Mouse (Mus musculus): ENCODE data around the gene Cldn8. TPM values are rescaled to one million over a fixed set of nuclear protein-coding genes. Genes with fewer than 3 reads are reported as not detected.

The Cldn8 gene
- polyA plus RNA-seq, 1 experiment from 2014 or later = 107 TPM

Other genes with a start within 250 kb of the Cldn8 start
- gene Cldn17, start 56.2 kb downstream of the Cldn8 start, polyA plus RNA-seq (2015; fragmentation: Nextera tagmentation; extraction: Ambion mirVana) = not detected in 2 replicates
- gene Krtap24-1, start 49.1 kb upstream of the Cldn8 start, polyA plus RNA-seq (2015; fragmentation: Nextera tagmentation; extraction: Ambion mirVana) = not detected in 2 replicates
- gene 2310079G19Rik, start 64.5 kb upstream of the Cldn8 start, polyA plus RNA-seq (2015; fragmentation: Nextera tagmentation; extraction: Ambion mirVana) = not detected in 2 replicates
- gene Krtap26-1, start 84.6 kb upstream of the Cldn8 start, polyA plus RNA-seq (2015; fragmentation: Nextera tagmentation; extraction: Ambion mirVana) = 0.28 TPM in 1 of 2 replicates, not detected in the other
- gene Krtap27-1, start 108.5 kb upstream of the Cldn8 start, polyA plus RNA-seq (2015; fragmentation: Nextera tagmentation; extraction: Ambion mirVana) = not detected in 2 replicates
- gene 2310061N02Rik, start 144.8 kb upstream of the Cldn8 start, polyA plus RNA-seq (2015; fragmentation: Nextera tagmentation; extraction: Ambion mirVana) = not detected in 2 replicates
- not detected in 2 replicates for gene Krtap13-1, start 165.7 kb upstream of the Cldn8 start, polyA plus RNA-seq (2015; fragmentation: Nextera tagmentation; extraction: Ambion mirVana)
- gene Krtap13, start 188.5 kb upstream of the Cldn8 start, polyA plus RNA-seq (2015; fragmentation: Nextera tagmentation; extraction: Ambion mirVana) = 0.21 TPM in 1 of 2 replicates, not detected in the other
- 0.34 TPM in 1 of 2 replicates, not detected in the other for gene 2310034C09Rik, start 195.7 kb upstream of the Cldn8 start, polyA plus RNA-seq (2015; fragmentation: Nextera tagmentation; extraction: Ambion mirVana)
- not detected in 2 replicates for gene 2310057N15Rik, start 211.0 kb upstream of the Cldn8 start, polyA plus RNA-seq (2015; fragmentation: Nextera tagmentation; extraction: Ambion mirVana)
- not detected in 2 replicates for gene Gm5965, start 214.7 kb upstream of the Cldn8 start, polyA plus RNA-seq (2015; fragmentation: Nextera tagmentation; extraction: Ambion mirVana)
- not detected in 2 replicates for gene Gm20741, start 249.0 kb upstream of the Cldn8 start, polyA plus RNA-seq (2015; fragmentation: Nextera tagmentation; extraction: Ambion mirVana)

Data from intestine, embryonic 16.5 days (tissue).